Mouse (Mus musculus): ENCODE data around the gene Ccl8.

Gene Ccl8

GRCm38 (mm10) chr11:82114885-82115284 lies at the start of gene Ccl8:
TSS of gene Ccl8 (plus strand) at chr11:82115185.
- no peak for DNase-seq (ENCODE audit: low spot score in 2 of 2)

GRCm38 (mm10) chr11:82066953-82067571 lies 47.9 kb upstream of the Ccl8 start:
- DNase-seq (ENCODE audit: low spot score in 2 of 2): no peak

GRCm38 (mm10) chr11:82071076-82071475 lies 43.9 kb upstream of the Ccl8 start:
- DNase-seq (ENCODE audit: low spot score in 2 of 2): no peak

DNA sequence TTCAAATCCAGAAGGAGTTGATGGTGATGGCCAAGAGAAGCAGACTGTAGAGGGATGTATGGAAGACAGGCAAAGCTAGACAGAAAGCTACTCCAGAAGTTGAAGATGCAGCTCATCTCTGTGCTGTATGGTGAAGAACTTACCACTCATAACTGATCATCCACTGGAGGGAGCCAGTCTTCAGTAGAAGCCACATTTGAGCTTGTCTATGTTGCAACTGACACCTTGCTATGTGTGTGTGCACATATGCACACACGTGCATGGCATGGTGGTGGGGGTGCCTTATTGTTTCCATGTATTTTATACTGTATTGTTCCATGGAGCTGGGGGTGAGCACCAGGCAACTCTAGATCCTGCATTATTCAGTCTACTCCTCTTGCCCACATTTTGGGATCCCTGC lies 42.6 kb upstream of the Ccl8 start:
- no peak for DNase-seq (ENCODE audit: low spot score in 2 of 2)

DNA sequence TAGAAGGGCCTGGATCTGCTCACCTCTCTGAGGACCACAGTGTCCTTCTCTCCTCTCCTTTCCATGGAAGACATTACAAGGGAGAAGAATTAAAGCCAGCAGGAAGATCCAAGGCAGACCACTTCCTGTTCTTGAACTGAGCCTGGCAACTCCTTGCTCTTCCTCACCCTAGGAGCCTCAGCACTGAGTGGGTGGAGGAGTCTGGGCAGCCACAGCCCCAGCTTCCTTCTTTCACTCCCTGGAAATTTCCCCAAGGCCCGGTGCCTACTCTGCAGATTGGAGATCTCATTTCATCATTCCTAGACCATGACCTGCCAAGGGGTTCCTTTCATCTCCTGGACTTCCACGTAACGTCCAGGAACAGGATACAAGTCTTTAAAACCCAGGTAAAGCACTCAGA lies 42.0 kb upstream of the Ccl8 start:
- DNase-seq (ENCODE audit: low spot score in 2 of 2): no peak

DNA sequence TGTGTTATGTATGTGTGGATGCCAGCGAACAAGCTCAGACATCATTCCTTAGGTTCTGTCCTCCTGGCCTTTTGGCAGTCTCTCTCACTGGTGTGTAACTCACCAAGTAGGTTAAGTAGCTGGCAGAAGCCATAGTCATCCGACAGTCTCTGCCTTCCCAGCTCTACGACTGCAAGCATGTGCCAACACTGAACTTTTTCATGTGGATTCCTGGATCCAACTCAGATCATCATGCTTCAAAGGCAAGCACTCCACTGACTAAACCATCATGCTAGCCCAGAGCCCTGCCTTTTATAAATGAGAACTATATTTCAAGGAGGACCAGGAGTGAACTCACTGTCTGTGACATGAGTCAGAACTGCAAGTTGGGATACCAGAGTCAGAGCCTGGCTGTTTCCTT lies 41.3 kb upstream of the Ccl8 start:
- no peak for DNase-seq (ENCODE audit: low spot score in 2 of 2)

DNA sequence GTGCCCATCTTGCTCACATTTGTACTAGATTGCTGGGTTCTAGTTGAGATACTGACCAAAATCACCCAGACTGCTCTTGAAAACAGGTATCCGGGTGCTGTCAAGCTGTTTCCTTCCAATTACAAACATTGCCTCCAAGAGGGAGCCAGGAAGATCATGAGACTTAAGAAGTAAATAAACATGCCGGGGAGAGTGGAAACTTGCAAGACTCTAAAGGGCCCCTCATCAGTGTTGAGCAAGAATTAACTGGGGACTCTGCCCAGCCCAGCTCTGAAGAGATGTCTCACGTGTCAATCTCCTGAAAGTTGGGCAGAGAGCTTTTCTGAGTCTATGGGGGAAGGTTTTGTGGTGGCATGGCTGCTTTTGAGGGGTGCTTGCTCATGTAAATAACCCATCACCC lies 38.0 kb upstream of the Ccl8 start:
- DNase-seq (ENCODE audit: low spot score in 2 of 2): no peak

- no peak for DNase-seq (ENCODE audit: low spot score in 2 of 2)
Measured at GRCm38 (mm10) chr11:82078136-82078730, 36.8 kb upstream of the Ccl8 start.

DNA sequence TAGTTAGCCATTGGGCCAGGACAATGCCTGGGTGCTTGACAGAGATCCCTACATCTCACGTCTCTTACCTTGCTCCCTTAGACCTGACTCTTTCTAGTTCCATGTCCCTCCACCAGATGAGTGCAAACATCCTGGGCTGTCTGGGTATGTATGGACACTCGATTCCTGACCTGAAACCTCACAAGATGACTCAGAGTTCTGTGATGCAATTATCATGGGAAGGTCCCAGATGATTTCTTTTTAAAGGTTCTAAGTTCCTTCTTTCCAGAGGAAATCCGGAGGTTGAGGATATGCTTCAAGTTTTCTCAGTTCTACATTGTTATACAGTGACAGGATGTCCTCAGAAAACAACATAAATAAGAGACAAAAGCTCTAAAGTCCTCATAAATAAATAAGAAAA lies 34.1 kb upstream of the Ccl8 start:
- DNase-seq (ENCODE audit: low spot score in 2 of 2): no peak

GRCm38 (mm10) chr11:82084360-82084759 lies 30.6 kb upstream of the Ccl8 start:
- DNase-seq (ENCODE audit: low spot score in 2 of 2): no peak

DNA sequence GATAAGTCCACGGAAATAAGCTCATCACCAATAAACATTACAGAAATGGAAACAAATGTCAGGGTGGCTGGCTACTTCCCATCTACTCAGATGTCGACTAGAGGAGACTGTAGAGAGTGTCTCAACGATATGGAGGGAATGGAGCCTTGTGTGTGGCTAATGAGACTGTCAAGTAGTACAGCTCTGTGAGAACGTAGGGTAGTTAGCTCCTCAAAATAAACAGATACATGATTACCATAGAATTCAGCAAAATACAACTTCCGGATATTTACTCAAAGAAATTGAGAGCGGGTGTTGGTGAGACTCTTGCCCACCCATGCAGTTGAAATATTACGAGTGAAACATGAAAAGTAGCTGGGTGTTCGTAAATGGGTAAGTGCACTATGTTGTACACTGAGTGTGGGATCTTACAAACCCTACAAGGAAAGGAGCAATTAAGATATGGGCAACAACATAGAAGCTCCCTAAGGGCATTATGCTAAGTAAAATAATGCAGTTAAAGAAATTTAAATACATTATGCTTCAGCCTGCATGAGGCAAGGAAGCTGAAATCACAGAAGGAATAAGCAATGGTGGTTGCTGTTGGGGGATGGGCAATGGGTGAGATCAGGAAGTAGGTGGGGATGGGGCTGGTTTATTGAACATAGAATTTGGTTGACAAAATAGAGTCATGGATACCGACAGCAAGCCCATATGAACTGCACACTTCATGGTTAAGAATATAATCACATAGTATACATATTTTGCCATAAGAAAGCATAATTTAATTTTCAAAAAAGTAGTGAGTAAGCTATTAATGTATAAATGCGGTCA lies 15.3 kb upstream of the Ccl8 start:
- DNase-seq (ENCODE audit: low spot score in 2 of 2): no peak

DNA sequence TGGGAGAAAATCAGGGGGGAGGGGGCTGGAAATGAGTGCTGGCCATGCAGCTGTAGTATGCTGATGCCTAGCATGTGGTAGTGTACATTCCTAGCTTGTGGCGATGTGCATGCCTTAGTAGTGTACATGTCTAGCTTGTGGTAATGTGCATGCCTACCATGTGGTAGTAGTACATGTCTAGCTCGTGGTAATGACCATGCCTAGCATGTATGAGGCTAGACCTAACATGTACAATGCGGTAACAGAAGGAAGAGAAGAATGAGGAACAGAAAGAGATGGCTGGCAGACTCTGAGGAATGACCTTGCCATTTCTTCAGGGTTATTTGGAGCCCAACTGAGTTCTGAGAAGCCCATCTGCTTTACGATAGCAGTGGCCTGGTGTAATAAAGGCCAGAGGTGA lies 13.9 kb upstream of the Ccl8 start:
- DNase-seq (ENCODE audit: low spot score in 2 of 2): no peak

DNA sequence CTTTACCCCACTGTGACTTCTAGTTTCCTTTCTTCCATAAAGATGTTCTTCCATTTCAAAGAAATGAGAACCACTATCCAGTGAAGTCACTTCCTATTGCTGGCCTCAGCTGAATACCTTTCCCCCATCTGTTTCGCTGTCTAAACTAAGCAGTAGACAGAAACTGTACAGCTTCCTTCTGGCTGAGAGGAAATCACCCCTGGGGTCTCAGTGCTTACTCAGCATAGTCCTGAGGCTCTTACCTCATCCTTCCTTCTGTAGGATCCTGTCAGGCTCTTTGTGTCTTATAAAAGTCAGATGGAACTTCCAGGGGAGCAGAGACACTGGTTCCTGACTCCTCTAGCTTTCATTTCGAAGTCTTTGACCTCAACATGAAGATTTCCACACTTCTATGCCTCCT lies 13.5 kb upstream of the Ccl8 start, which contains the start of gene Ccl12:
Ccl12 (plus strand) TSS at position 317 of the 400 bp plus-strand sequence.
- DNase-seq (ENCODE audit: low spot score in 2 of 2): no peak

DNA sequence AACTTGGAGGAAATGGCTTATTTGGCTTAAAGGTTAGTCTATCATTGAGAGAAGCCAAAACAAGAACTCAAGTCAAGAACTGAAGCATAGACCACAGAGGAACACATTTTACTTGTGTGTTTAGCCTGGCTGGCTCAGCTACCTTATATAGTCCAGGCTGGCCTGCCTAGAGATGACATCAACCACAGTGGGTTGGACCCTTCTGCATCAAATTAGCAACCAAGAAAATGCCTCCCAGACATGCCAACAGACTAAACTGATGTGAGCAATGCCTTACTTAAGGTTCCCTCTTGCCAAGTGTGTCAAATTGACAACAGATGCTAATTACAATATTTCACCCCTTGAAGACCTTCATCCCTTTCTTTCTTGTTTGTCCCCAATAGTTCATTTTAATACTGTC lies 5.4 kb upstream of the Ccl8 start:
- DNase-seq (ENCODE audit: low spot score in 2 of 2): no peak

GRCm38 (mm10) chr11:82110372-82111248 lies 4.4 kb upstream of the Ccl8 start:
- no peak for DNase-seq (ENCODE audit: low spot score in 2 of 2)

DNA sequence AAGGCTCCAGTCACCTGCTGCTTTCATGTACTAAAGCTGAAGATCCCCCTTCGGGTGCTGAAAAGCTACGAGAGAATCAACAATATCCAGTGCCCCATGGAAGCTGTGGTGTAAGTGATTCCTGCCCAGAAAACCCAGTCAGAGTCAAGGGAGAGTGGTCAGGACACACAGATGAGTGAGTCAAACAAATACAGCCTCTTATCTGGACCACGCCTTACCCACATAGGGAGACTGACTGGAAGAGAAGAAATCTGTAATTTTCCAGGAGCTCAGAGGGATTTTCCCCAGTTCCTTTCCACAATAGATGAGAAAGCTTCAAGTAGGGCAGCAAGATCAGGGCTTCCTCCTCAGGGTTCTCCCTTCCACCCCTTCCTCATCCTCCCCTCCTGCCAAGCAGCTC lies 1.1 kb downstream of the Ccl8 start:
- DNase-seq (ENCODE audit: low spot score in 2 of 2): no peak

DNA sequence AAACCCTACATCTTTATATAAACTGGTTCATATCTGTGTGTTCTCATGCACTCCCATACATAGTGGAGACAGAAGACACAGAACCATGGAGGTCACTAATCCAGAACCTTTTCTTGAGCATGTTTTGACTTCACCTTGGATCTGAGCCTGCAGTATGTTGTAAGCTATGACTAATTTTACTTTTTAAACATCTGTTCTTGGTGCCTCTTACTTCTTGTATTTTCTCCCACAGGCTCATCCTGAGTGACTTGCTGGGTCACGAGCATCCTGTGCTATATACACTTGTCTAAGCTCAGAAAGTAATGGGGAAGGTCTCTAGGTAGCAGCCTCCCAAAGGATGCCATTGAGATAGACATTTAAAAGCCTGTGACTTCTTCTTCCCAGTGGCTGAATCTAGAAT lies 18.0 kb downstream of the Ccl8 start:
- DNase-seq (ENCODE audit: low spot score in 2 of 2): no peak

DNA sequence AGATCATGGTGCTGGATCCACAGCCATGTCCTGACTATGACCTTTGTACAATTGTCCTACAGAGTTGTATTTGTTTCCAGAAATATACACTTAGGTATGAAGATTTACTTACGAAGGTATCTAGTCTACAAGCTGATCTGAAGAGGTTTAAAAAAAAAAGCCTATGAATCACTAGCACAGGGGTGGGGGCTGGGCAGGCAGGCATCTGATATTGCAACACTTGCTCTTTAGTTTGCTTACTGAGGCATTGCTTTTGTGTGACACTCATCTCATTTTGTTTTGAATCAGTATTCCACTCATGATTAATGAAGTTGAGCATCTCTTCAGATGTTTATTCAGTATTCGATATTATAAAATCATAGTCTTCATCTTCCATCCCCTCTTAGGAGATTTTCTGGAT lies 21.2 kb downstream of the Ccl8 start:
- no peak for DNase-seq (ENCODE audit: low spot score in 2 of 2)

DNA sequence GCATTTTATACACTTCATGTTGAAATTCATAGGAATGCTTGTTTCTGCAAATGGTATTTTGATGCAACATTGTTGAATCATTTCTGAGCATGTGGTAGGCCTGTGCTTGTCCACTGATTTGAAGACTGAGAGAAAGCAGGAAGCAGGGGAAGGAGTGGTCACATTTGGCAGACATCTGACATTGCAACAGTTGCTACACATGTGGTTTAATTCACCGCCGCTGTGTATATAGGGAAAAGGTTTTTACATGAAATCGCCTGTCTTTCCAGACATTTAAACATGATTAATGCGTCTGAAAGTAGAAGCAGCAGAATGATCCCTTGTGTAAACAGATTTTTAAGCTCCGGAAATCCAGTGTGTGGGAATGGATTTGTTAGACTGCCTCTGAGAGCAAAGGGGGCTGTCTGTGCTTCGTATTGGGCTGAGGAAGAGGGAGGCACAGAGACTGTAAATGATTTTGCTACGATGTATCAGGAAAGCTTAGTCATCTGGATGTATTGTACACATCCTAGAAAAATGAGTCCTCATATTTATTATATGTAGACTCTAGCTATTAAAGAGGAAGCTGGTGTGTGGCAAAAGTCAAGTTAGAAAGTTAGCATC lies 24.6 kb downstream of the Ccl8 start:
- no peak for DNase-seq (ENCODE audit: low spot score in 2 of 2)

GRCm38 (mm10) chr11:82159126-82159525 lies 44.1 kb downstream of the Ccl8 start:
- no peak for DNase-seq (ENCODE audit: low spot score in 2 of 2)

GRCm38 (mm10) chr11:82163285-82163684 lies 48.3 kb downstream of the Ccl8 start:
- DNase-seq (ENCODE audit: low spot score in 2 of 2): no peak

Data from urinary bladder, postnatal 4 days (tissue).